Mouse (Mus musculus): ENCODE data around the gene Ace3. TPM values are rescaled to one million over a fixed set of nuclear protein-coding genes. Genes with fewer than 3 reads are reported as not detected.
A peak's percentile ranks its signal among the peaks of the same experiment; 100 is the strongest.

Gene Ace3
- polyA plus RNA-seq, 1 experiment from 2014 or later: not detected

- H3K27ac ChIP-seq (replicated peaks): no peak overlapping the region
- H3K27me3 ChIP-seq (ENCODE audit: low read depth, poor library complexity, severe bottlenecking): no peaks in the 10 kb centered on the region
- H3K9me3 ChIP-seq (replicated peaks): no peaks in the 10 kb centered on the region
- no peak for DNase-seq (ENCODE audit: low spot score)
- WGBS: 62% methylated on average over 17 of the region's 17 CpGs
- H3K4me3 ChIP-seq: no peak overlapping the region
- no peaks in the 10 kb centered on the region for H3K36me3 ChIP-seq
- peaks cover 9% of the 10 kb centered on the region for H3K4me1 ChIP-seq
Observed at GRCm38 (mm10) chr11:105959355-105959754, 35.1 kb upstream of the Ace3 start.

- Histone ChIP-seq H3K9me3 (replicated peaks) (no peaks in the 10 kb centered on the region), H3K36me3 (no peaks in the 10 kb centered on the region), H3K4me3 (no peak overlapping the region), H3K4me1 (peaks cover 21% of the 10 kb centered on the region), H3K27me3 (ENCODE audit: low read depth, poor library complexity, severe bottlenecking) (peaks cover 44% of the 10 kb centered on the region), H3K27ac (replicated peaks) (no peak overlapping the region)
- 60% methylated on average over 5 of the region's 5 CpGs for WGBS
- no peak for DNase-seq (ENCODE audit: low spot score)
Observed at GRCm38 (mm10) chr11:105964691-105965090, 29.8 kb upstream of the Ace3 start.

DNA sequence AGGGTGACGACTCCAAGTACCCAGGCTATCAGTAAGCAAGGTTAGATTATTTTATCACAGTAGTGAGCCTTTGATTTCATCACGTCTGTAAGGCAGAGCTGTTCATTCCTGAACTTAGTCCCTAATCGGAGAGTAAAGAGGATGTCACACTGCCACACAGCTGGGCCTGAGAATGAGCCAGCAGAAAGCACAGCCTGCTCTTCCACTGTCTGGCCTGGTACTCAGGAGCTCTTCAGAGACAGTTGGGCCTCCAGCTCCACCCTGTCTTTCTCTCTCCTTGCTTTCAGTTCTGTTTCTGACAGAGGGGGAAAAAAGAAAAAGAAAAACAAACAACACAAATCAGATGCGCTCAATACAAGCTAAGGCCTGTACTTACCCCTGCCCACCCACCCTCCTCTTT, 28.2 kb upstream of the Ace3 start:
- WGBS: 66% methylated on average over 4 of the region's 4 CpGs
- Histone ChIP-seq H3K36me3 (no peaks in the 10 kb centered on the region), H3K27ac (replicated peaks) (no peak overlapping the region), H3K4me1 (peaks cover 20% of the 10 kb centered on the region), H3K27me3 (ENCODE audit: low read depth, poor library complexity, severe bottlenecking) (peaks cover 60% of the 10 kb centered on the region), H3K9me3 (replicated peaks) (no peaks in the 10 kb centered on the region), H3K4me3 (no peak overlapping the region)
- no peak for DNase-seq (ENCODE audit: low spot score)

GRCm38 (mm10) chr11:105967741-105968574, 26.5 kb upstream of the Ace3 start, which contains the start of gene Ace:
TSS of gene Ace (plus strand) at chr11:105967945.
- peaks cover 62% of the 10 kb centered on the region for H3K27me3 ChIP-seq (ENCODE audit: low read depth, poor library complexity, severe bottlenecking)
- under 1% methylated on average over 75 of the region's 76 CpGs for WGBS
- no peaks in the 10 kb centered on the region for H3K9me3 ChIP-seq (replicated peaks)
- H3K4me3 ChIP-seq: peak within 1 kb of the TSS; percentile 69
- H3K36me3 ChIP-seq: no peaks in the 10 kb centered on the region
- peak within 1 kb of the TSS; percentile 63 for H3K27ac ChIP-seq (replicated peaks)
- H3K4me1 ChIP-seq: peaks cover 20% of the 10 kb centered on the region
- peak; percentile 56 for DNase-seq (ENCODE audit: low spot score)

- 45% methylated on average over 10 of the region's 10 CpGs for WGBS
- H3K4me1 ChIP-seq: peaks cover 20% of the 10 kb centered on the region
- no peaks in the 10 kb centered on the region for H3K36me3 ChIP-seq
- peaks cover 63% of the 10 kb centered on the region for H3K27me3 ChIP-seq (ENCODE audit: low read depth, poor library complexity, severe bottlenecking)
- no peak overlapping the region for H3K27ac ChIP-seq (replicated peaks)
- peak overlapping the region; percentile 69; the same call in 1 of the 2 replicates for H3K4me3 ChIP-seq
- no peaks in the 10 kb centered on the region for H3K9me3 ChIP-seq (replicated peaks)
- DNase-seq (ENCODE audit: low spot score): no peak
Observed at GRCm38 (mm10) chr11:105968948-105969347, 25.5 kb upstream of the Ace3 start.

DNA sequence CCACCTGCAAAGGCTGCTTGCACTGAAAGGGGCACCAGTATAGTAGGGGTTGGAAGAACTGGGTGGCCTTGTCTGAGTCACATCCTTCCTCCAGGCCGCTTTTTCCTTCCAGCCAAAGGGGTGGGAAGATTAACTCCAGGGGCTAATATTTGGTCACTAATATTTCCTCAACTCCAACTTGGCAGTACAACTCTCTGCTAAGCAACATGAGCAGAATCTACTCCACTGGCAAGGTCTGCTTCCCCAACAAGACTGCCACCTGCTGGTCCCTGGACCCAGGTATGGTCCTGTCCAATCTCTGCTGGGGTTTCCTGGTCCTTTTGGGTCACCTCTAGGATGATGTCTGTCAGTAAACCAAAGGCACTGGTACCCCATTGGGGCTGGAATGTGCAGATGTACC, 25.0 kb upstream of the Ace3 start:
- no peaks in the 10 kb centered on the region for H3K9me3 ChIP-seq (replicated peaks)
- H3K4me1 ChIP-seq: peaks cover 20% of the 10 kb centered on the region
- no peak for DNase-seq (ENCODE audit: low spot score)
- H3K27me3 ChIP-seq (ENCODE audit: low read depth, poor library complexity, severe bottlenecking): peaks cover 69% of the 10 kb centered on the region
- no peaks in the 10 kb centered on the region for H3K36me3 ChIP-seq
- H3K27ac ChIP-seq (replicated peaks): no peak overlapping the region
- no peak overlapping the region for H3K4me3 ChIP-seq
- WGBS: 31% methylated on average over 1 of the region's 1 CpGs

DNA sequence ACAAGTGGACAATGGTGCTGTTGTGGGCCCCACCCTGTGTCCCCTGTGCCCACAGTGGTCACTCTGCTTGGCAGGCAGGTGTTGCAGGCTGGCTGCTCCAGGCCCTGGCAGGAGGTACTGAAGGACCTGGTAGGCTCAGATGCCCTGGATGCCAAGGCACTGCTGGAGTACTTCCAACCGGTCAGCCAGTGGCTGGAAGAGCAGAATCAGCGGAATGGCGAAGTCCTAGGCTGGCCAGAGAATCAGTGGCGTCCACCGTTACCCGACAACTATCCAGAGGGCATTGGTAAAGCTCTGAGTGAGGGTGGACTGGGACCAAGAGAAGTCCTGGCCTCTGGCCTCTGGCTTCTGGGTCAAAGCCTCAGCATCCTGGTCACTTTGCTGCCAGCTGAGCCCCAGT, 19.9 kb upstream of the Ace3 start:
- H3K4me3 ChIP-seq: no peak overlapping the region
- DNase-seq (ENCODE audit: low spot score): no peak
- no peak overlapping the region for H3K27ac ChIP-seq (replicated peaks)
- peaks cover 27% of the 10 kb centered on the region for H3K27me3 ChIP-seq (ENCODE audit: low read depth, poor library complexity, severe bottlenecking)
- 92% methylated on average over 6 of the region's 6 CpGs for WGBS
- no peaks in the 10 kb centered on the region for H3K4me1 ChIP-seq
- H3K36me3 ChIP-seq: no peaks in the 10 kb centered on the region
- no peaks in the 10 kb centered on the region for H3K9me3 ChIP-seq (replicated peaks)

DNA sequence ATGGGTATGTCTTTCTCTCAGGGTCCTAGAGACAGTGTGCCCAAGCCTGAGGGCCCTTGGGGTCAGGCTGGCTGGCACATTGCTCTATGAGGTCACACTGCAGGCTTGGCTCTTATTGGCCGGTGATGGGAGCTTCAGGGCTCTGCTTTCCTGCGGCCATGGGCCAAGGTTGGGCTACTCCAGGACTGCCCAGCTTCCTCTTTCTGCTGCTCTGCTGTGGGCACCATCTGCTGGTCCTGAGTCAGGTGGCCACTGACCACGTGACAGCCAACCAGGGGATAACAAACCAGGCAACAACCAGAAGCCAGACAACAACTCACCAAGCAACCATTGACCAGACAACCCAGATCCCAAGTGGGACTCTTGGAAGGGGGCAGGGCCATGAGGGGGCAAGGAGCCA, 19.4 kb upstream of the Ace3 start:
- H3K27me3 ChIP-seq (ENCODE audit: low read depth, poor library complexity, severe bottlenecking): peaks cover 22% of the 10 kb centered on the region
- no peak overlapping the region for H3K27ac ChIP-seq (replicated peaks)
- WGBS: 85% methylated on average over 3 of the region's 3 CpGs
- H3K4me1 ChIP-seq: no peaks in the 10 kb centered on the region
- no peak overlapping the region for H3K4me3 ChIP-seq
- DNase-seq (ENCODE audit: low spot score): no peak
- H3K36me3 ChIP-seq: no peaks in the 10 kb centered on the region
- H3K9me3 ChIP-seq (replicated peaks): no peaks in the 10 kb centered on the region

DNA sequence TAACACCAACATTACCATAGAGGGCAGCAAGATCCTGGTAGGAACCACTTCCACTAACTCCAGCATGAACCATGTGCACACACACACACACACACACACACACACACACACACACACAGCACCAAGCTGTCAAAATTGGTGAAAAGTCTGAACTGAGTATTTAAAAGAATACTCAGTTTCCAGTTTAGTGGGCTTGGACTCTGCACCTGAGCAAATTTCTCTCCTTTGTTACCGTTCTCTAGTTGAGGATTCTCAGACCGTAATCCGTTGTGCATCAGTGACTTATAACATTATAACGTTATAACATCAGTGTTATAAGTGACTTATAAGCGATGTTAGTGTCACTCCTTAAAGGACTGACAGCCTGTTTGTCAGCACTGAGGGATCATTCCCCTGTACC, 18.8 kb upstream of the Ace3 start:
- no peak overlapping the region for H3K4me3 ChIP-seq

GRCm38 (mm10) chr11:105978232-105978631, 16.2 kb upstream of the Ace3 start:
- no peaks in the 10 kb centered on the region for H3K9me3 ChIP-seq (replicated peaks)
- no peak overlapping the region for H3K27ac ChIP-seq (replicated peaks)
- DNase-seq (ENCODE audit: low spot score): no peak
- 86% methylated on average over 2 of the region's 2 CpGs for WGBS
- H3K27me3 ChIP-seq (ENCODE audit: low read depth, poor library complexity, severe bottlenecking): 0 out of 2 replicates have a peak, but pooled peaks cover 8% of the 10 kb centered on the region
- H3K4me3 ChIP-seq: no peak overlapping the region
- H3K36me3 ChIP-seq: no peaks in the 10 kb centered on the region
- no peaks in the 10 kb centered on the region for H3K4me1 ChIP-seq

More for the DNA sequence above, 18.8 kb upstream of the Ace3 start:
- no peaks in the 10 kb centered on the region for H3K36me3 ChIP-seq
- peaks cover 16% of the 10 kb centered on the region for H3K27me3 ChIP-seq (ENCODE audit: low read depth, poor library complexity, severe bottlenecking)
- H3K9me3 ChIP-seq (replicated peaks): no peaks in the 10 kb centered on the region
- DNase-seq (ENCODE audit: low spot score): no peak
- H3K27ac ChIP-seq (replicated peaks): no peak overlapping the region
- H3K4me1 ChIP-seq: no peaks in the 10 kb centered on the region
- 94% methylated on average over 5 of the region's 5 CpGs for WGBS

- H3K36me3 ChIP-seq: no peaks in the 10 kb centered on the region
- no peak overlapping the region for H3K4me3 ChIP-seq
- no peak overlapping the region for H3K27ac ChIP-seq (replicated peaks)
- H3K4me1 ChIP-seq: no peaks in the 10 kb centered on the region
- no peak for DNase-seq (ENCODE audit: low spot score)
- WGBS: 73% methylated on average over 5 of the region's 5 CpGs
- 0 out of 2 replicates have a peak, but pooled peaks cover 8% of the 10 kb centered on the region for H3K27me3 ChIP-seq (ENCODE audit: low read depth, poor library complexity, severe bottlenecking)
- no peaks in the 10 kb centered on the region for H3K9me3 ChIP-seq (replicated peaks)
Observed at GRCm38 (mm10) chr11:105978634-105979033, 15.8 kb upstream of the Ace3 start.

DNA sequence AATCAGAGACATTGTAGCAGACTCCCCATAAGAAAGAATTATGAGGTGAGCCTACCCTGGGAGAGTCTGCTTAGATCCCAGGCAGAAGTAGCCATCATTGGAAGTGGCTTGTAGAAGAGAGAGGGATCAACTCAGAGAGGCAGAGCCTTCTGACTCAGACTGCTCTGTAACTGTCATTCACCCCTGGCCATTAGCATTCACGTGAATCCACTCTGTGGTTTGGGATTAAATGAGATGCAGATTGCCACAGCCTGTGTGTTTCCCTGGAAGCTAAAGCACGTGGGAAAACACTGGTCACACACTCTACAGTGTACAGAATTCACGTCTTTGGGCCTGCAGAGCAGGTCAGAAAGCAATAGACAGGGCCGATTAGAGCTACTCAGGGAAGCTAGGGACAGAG, 10.0 kb upstream of the Ace3 start:
- H3K4me3 ChIP-seq: no peak overlapping the region
- no peaks in the 10 kb centered on the region for H3K27me3 ChIP-seq (ENCODE audit: low read depth, poor library complexity, severe bottlenecking)
- no peaks in the 10 kb centered on the region for H3K36me3 ChIP-seq
- no peak for DNase-seq (ENCODE audit: low spot score)
- 79% methylated on average over 4 of the region's 4 CpGs for WGBS
- no peak overlapping the region for H3K27ac ChIP-seq (replicated peaks)
- no peaks in the 10 kb centered on the region for H3K9me3 ChIP-seq (replicated peaks)
- no peaks in the 10 kb centered on the region; the same call in 1 of the 2 replicates for H3K4me1 ChIP-seq

DNA sequence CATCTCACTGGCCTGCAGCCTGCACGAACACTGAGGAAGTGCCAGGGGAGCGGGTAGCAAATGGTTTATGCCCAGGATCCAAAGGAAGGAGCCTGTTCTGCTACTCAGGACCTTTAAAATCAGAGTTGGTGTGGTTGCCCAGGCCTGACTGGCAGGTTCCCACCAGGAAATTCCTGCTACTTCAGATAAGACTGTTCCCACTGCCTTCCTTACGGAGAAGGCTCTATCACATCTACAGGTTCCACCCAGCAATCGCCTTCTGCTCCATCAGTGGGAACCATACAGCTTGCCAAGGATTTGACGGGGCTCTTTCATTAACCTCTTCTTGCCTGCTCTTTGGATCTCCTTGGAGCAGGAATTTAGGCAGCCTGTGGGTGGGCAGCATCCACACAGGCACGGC, 7.0 kb upstream of the Ace3 start:
- no peak for DNase-seq (ENCODE audit: low spot score)
- H3K36me3 ChIP-seq: no peaks in the 10 kb centered on the region
- WGBS: 88% methylated on average over 6 of the region's 6 CpGs
- no peak overlapping the region for H3K4me3 ChIP-seq
- H3K4me1 ChIP-seq: no peaks in the 10 kb centered on the region; the same call in 1 of the 2 replicates
- H3K9me3 ChIP-seq (replicated peaks): no peaks in the 10 kb centered on the region
- H3K27ac ChIP-seq (replicated peaks): no peak overlapping the region
- no peaks in the 10 kb centered on the region for H3K27me3 ChIP-seq (ENCODE audit: low read depth, poor library complexity, severe bottlenecking)
